9 mouse cellular contexts compared by ENCODE assay signal in genomic region chr11:73084303-73084702, GRCm38 (mm10). TPM values are rescaled to one million over a fixed set of nuclear protein-coding genes. Genes with fewer than 3 reads are reported as not detected.
DNase-seq lines count a peak whose midpoint lies in the region; ATAC-seq and TF ChIP-seq lines count a peak whose summit lies in the region.
"Had no signal": no experiment of that assay in that cellular context is flagged by ENCODE, and none has a peak within 500 bp of the region (broad histone marks: within the 10 kb centered on the region; RNA-seq: fewer than 3 reads in every experiment).

No protein-coding gene starts in this region.

- H3K9me3 ChIP-seq in liver, postnatal 0 days (ENCODE audit: low read length): no peaks in the 10 kb centered on the region
- no peaks in the 10 kb centered on the region for H3K9me3 ChIP-seq in liver, embryonic 11.5 days (ENCODE audit: control insufficient read depth, low read length)
- no peaks in the 10 kb centered on the region for H3K9me3 ChIP-seq in forebrain, postnatal 0 days (ENCODE audit: low read length)

- no peak overlapping the region for H3K4me3 ChIP-seq in liver, postnatal 0 days (ENCODE audit: low read depth, low read length)
- H3K4me3 ChIP-seq in liver, embryonic 11.5 days (ENCODE audit: low read depth, low read length): no peak overlapping the region
- H3K4me3 ChIP-seq in forebrain, postnatal 0 days (ENCODE audit: low read depth, low read length): no peak overlapping the region
- H3K4me3 ChIP-seq: erythroblast, embryonic 14.5 days had no signal

- TF ChIP-seq EP300 in liver, postnatal 0 days (IDR thresholded peaks at IDR 0.05; ENCODE audit: low read depth): no peak

- no peak overlapping the region for H3K9ac ChIP-seq in liver, postnatal 0 days (replicated peaks)
- no peak overlapping the region for H3K9ac ChIP-seq in liver, embryonic 11.5 days (ENCODE audit: low read depth, low read length)
- no peak overlapping the region for H3K9ac ChIP-seq in forebrain, postnatal 0 days

- 31% methylated on average over 6 of the region's 6 CpGs for WGBS in liver, postnatal 0 days (ENCODE audit: insufficient replicate concordance)
- WGBS in liver, embryonic 11.5 days: 51% methylated on average over 6 of the region's 6 CpGs
- WGBS in forebrain, postnatal 0 days: 80% methylated on average over 6 of the region's 6 CpGs

- H3K36me3 ChIP-seq in liver, postnatal 0 days (replicated peaks; ENCODE audit: insufficient read depth, low read length): peaks cover 15% of the 10 kb centered on the region
- H3K36me3 ChIP-seq in liver, embryonic 11.5 days (ENCODE audit: control insufficient read depth, insufficient read depth, low read length): 0 out of 2 replicates have a peak, but pooled peaks cover 2% of the 10 kb centered on the region
- H3K36me3 ChIP-seq in forebrain, postnatal 0 days (ENCODE audit: insufficient read depth): peaks cover 15% of the 10 kb centered on the region
- H3K36me3 ChIP-seq in splenic B cell, adult 2 months (ENCODE audit: control insufficient read depth, insufficient read depth, low read length, poor library complexity, severe bottlenecking): no peaks in the 10 kb centered on the region

- H3K27ac ChIP-seq in liver, postnatal 0 days (ENCODE audit: low read depth): peak overlapping the region; percentile 34; the same call in 1 of the 2 replicates
- H3K27ac ChIP-seq in liver, embryonic 11.5 days (ENCODE audit: low read depth, low read length): no peak overlapping the region
- H3K27ac ChIP-seq in forebrain, postnatal 0 days (ENCODE audit: low read depth, low read length): 0 out of 2 replicates have a peak overlapping the region, but pooled peaks have one; percentile 35

- peak; percentile 24; the same call in 1 of the 2 replicates for ATAC-seq in liver, postnatal 0 days
- ATAC-seq in liver, embryonic 11.5 days (replicated peaks; ENCODE audit: low FRiP score): no peak
- no peak for ATAC-seq in forebrain, postnatal 0 days

- peak; percentile 23 for DNase-seq in embryo, embryonic 10.5 days (ENCODE audit: low spot score)
- DNase-seq in embryo, embryonic 9.5 days (ENCODE audit: extremely low spot score): no peak
- no peak for DNase-seq in liver, postnatal 0 days
- DNase-seq in liver, embryonic 11.5 days (ENCODE audit: low spot score): no peak
- DNase-seq in forebrain, postnatal 0 days: no peak
- peak; percentile 69 for DNase-seq in splenic B cell, adult 2 months (ENCODE audit: low read depth, low spot score)
- no peak for DNase-seq in urinary bladder, postnatal 4 days (ENCODE audit: low spot score in 2 of 2)
- DNase-seq in cerebellum, adult 11-12 months: no peak

- TF ChIP-seq CTCF in liver, postnatal 0 days (IDR thresholded peaks at IDR 0.05; ENCODE audit: low read depth): no peak
- TF ChIP-seq CTCF in forebrain, postnatal 0 days (IDR thresholded peaks at IDR 0.05; ENCODE audit: low read depth): no peak

- peaks cover 13% of the 10 kb centered on the region for H3K4me1 ChIP-seq in liver, postnatal 0 days (ENCODE audit: insufficient read depth)
- H3K4me1 ChIP-seq in liver, embryonic 11.5 days (replicated peaks; ENCODE audit: control insufficient read depth, insufficient read depth, low read length): peaks cover 7% of the 10 kb centered on the region; the same call in 1 of the 2 replicates
- no peaks in the 10 kb centered on the region for H3K4me1 ChIP-seq in forebrain, postnatal 0 days (ENCODE audit: insufficient read depth)

- no peaks in the 10 kb centered on the region for H3K27me3 ChIP-seq in liver, postnatal 0 days (ENCODE audit: insufficient read depth, low read length)
- no peaks in the 10 kb centered on the region for H3K27me3 ChIP-seq in liver, embryonic 11.5 days (replicated peaks; ENCODE audit: control insufficient read depth, insufficient read depth, low read length)
- H3K27me3 ChIP-seq in forebrain, postnatal 0 days (ENCODE audit: insufficient read depth, low read length): no peaks in the 10 kb centered on the region
- no peaks in the 10 kb centered on the region for H3K27me3 ChIP-seq in splenic B cell, adult 2 months (ENCODE audit: control insufficient read depth, insufficient read depth, low read length, poor library complexity, severe bottlenecking)

- H3K4me2 ChIP-seq in liver, postnatal 0 days (ENCODE audit: low read depth, low read length): no peak overlapping the region
- no peak overlapping the region for H3K4me2 ChIP-seq in liver, embryonic 11.5 days
- H3K4me2 ChIP-seq in forebrain, postnatal 0 days (ENCODE audit: low read depth): no peak overlapping the region

RNA-seq across cellular contexts. Expression of gene Itgae, which starts 6.1 kb away (rescaled TPM):
- polyA plus RNA-seq in liver, postnatal 0 days (2015; fragmentation: Nextera tagmentation; extraction: Ambion mirVana): 0.24 and 0.33 TPM in 2 replicates
- polyA plus RNA-seq in liver, embryonic 11.5 days (2014; fragmentation: Nextera tagmentation; extraction: Ambion mirVana): 0.43 and 0.60 TPM in 2 replicates
- 0.08 and 0.24 TPM in 2 replicates for total RNA-seq in forebrain, postnatal 0 days (2014; rRNA removed)
- polyA plus RNA-seq in forebrain, postnatal 0 days (2015; fragmentation: Nextera tagmentation; extraction: Ambion mirVana): 0.20 and 0.21 TPM in 2 replicates
- polyA plus RNA-seq: erythroblast, embryonic 14.5 days had no signal

RNA-seq across cellular contexts. Expression of gene Ncbp3, which starts 36.7 kb away (rescaled TPM):
- 2.7 TPM in 2 replicates for polyA plus RNA-seq in liver, postnatal 0 days (2015; fragmentation: Nextera tagmentation; extraction: Ambion mirVana)
- polyA plus RNA-seq in liver, embryonic 11.5 days (2014; fragmentation: Nextera tagmentation; extraction: Ambion mirVana): 11.1 and 11.8 TPM in 2 replicates
- 8.5 and 11.0 TPM in 2 replicates for total RNA-seq in forebrain, postnatal 0 days (2014; rRNA removed)
- polyA plus RNA-seq in forebrain, postnatal 0 days (2015; fragmentation: Nextera tagmentation; extraction: Ambion mirVana): 3.6 and 6.1 TPM in 2 replicates

RNA-seq across cellular contexts. Expression of gene Haspin, which starts 53.8 kb away (rescaled TPM):
- 4.6 and 5.3 TPM in 2 replicates for polyA plus RNA-seq in liver, postnatal 0 days (2015; fragmentation: Nextera tagmentation; extraction: Ambion mirVana)
- 24.2 and 25.1 TPM in 2 replicates for polyA plus RNA-seq in liver, embryonic 11.5 days (2014; fragmentation: Nextera tagmentation; extraction: Ambion mirVana)
- total RNA-seq in forebrain, postnatal 0 days (2014; rRNA removed): 0.85 and 2.0 TPM in 2 replicates
- 2.3 and 2.4 TPM in 2 replicates for polyA plus RNA-seq in forebrain, postnatal 0 days (2015; fragmentation: Nextera tagmentation; extraction: Ambion mirVana)

Comparison
In these comparisons a context has a peak if more than half of its experiments do, and no peak if none do; other contexts are left out.
1. DNase-seq: peak in embryo, embryonic 10.5 days (single experiment) and splenic B cell, adult 2 months (single experiment); none in embryo, embryonic 9.5 days (single experiment), liver, postnatal 0 days (single experiment), liver, embryonic 11.5 days (single experiment), forebrain, postnatal 0 days (single experiment), urinary bladder, postnatal 4 days (0 of 2) and cerebellum, adult 11-12 months (single experiment).